Mouse (Mus musculus) bone marrow macrophage, adult 2 months (primary cell): ENCODE results near the gene Plgrkt.

ENCODE experiments used
- CTCF ChIP-seq: IDR thresholded peaks from 2 replicates; pipeline ENCODE4 v1.5.1; 2012; ENCODE audit warnings: low read depth, mild to moderate bottlenecking, low read length, moderate library complexity
- POLR2A ChIP-seq: IDR thresholded peaks from 2 replicates; pipeline ENCODE4 v1.6.1; 2012; ENCODE audit warnings: mild to moderate bottlenecking, low read depth, low read length, borderline replicate concordance

DNA sequence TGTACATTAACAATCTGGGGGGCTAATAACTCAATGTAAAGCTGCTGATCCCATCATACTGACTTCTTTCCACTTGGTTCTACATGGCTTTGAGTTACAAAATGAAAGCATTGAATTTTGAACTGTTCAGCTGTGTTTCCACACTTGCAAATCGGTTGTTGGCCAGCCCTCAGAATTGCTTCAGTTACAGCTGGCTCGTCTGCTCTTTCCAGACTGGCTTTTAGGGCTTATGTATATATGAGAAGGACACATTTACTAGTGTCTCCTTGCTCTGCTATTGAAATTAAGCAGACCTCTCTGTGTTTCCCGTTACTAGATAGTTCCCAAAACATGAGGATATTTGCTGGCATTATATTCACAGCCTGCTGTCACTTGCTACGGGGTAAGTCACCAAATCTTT, 4.9 kb upstream of the Plgrkt start:
- TF ChIP-seq POLR2A (no peak), CTCF (no peak)
